Mouse (Mus musculus) kidney, postnatal 0 days (tissue): ENCODE data around the gene Dnaaf3. TPM values are rescaled to one million over a fixed set of nuclear protein-coding genes. Genes with fewer than 3 reads are reported as not detected.
A peak's percentile ranks its signal among the peaks of the same experiment; 100 is the strongest.
"Not testable (repeated sequence)": the region's sequence is repeated elsewhere in the genome, so short reads cannot be mapped to it uniquely, and the experiment has no call there.

Experiments used
- ATAC-seq: fragments of 200-750 bp; cut with Nextera tagmentation; replicated peaks from 2 replicates; pipeline ENCODE4 v1.8.0; 2017; ENCODE audit warnings: low read depth, moderate number of reproducible peaks, moderate TSS enrichment, moderate library complexity; ENCODE audit not compliant: low FRiP score
- DNase-seq: peaks from one replicate; pipeline ENCODE4 v3.0.0-alpha.2; 2016; ENCODE audit warnings: low spot score
- H3K27ac ChIP-seq: fragments of 300-500 bp; sonication (generic); 2 replicates; pipeline ENCODE4 v1.5.1; 2014; ENCODE audit warnings: mild to moderate bottlenecking
- H3K27me3 ChIP-seq: fragments of 300-500 bp; sonication (generic); 2 replicates; pipeline ENCODE4 v1.6.1; 2014; ENCODE audit warnings: low read length, mixed read lengths; ENCODE audit not compliant: insufficient read depth
- H3K36me3 ChIP-seq: fragments of 300-500 bp; sonication (generic); 2 replicates; pipeline ENCODE4 v1.6.1; 2014; ENCODE audit warnings: low read length, mixed read lengths; ENCODE audit not compliant: insufficient read depth
- H3K4me1 ChIP-seq: fragments of 300-500 bp; sonication (generic); replicated peaks from 2 replicates; pipeline ENCODE4 v1.6.1; 2014; ENCODE audit warnings: antibody characterized with exemption, low read length, mixed read lengths; ENCODE audit not compliant: insufficient read depth
- H3K4me2 ChIP-seq: fragments of 300-500 bp; sonication (generic); 2 replicates; pipeline ENCODE4 v1.6.1; 2014; ENCODE audit warnings: mild to moderate bottlenecking, low read length, moderate library complexity, mixed read lengths
- H3K4me3 ChIP-seq: fragments of 300-500 bp; sonication (generic); replicated peaks from 2 replicates; pipeline ENCODE4 v1.5.1; 2014; ENCODE audit warnings: low read depth, low read length
- H3K9ac ChIP-seq: fragments of 300-500 bp; sonication (generic); 2 replicates; pipeline ENCODE4 v1.6.1; 2014; ENCODE audit warnings: low read depth, low read length
- H3K9me3 ChIP-seq: fragments of 300-500 bp; sonication (generic); replicated peaks from 2 replicates; pipeline ENCODE4 v1.6.1; 2016; ENCODE audit warnings: low read length, inconsistent platforms, mixed read lengths
- CTCF ChIP-seq: IDR thresholded peaks from 2 replicates; pipeline ENCODE4 v1.5.1; 2016; ENCODE audit warnings: antibody characterized with exemption, low read depth, mild to moderate bottlenecking, moderate library complexity
- WGBS: fragments of 180-500 bp; shearing (Covaris S2); extraction: QIAGEN DNeasy Blood & Tissue Kit; methylation state at CpG from one replicate; pipeline ENCODE4 v1.1.7; 2014; 5-methylcytosine and 5-hydroxymethylcytosine counted together
- polyA plus RNA-seq: library from polyadenylated mRNA; unstranded; fragments of >200 nt; fragmentation: Nextera tagmentation; extraction: Ambion mirVana; gene quantifications from 2 replicates; pipeline ENCODE4 v1.2.1, GENCODE M21; 2015

Gene Dnaaf3
- polyA plus RNA-seq, 1 experiment from 2014 or later, result 2.0 TPM

GRCm38 (mm10) chr7:4537181-4537580 lies 4.9 kb upstream of the Dnaaf3 start:
- ATAC-seq, result no peak
- no peak overlapping the region for H3K27ac ChIP-seq
- 53% methylated on average over 4 of the region's 4 CpGs for WGBS
- no peak for DNase-seq
- H3K9ac ChIP-seq, result no peak overlapping the region
- H3K36me3 ChIP-seq, result no peaks in the 10 kb centered on the region
- no peak overlapping the region for H3K4me3 ChIP-seq
- H3K4me2 ChIP-seq, result no peak overlapping the region
- TF ChIP-seq CTCF, result no peak
- no peaks in the 10 kb centered on the region for H3K9me3 ChIP-seq
- 0 out of 2 replicates have a peak, but pooled peaks cover under 1% of the 10 kb centered on the region for H3K4me1 ChIP-seq
- H3K27me3 ChIP-seq, result no peaks in the 10 kb centered on the region

- H3K4me2 ChIP-seq, result no peak overlapping the region
- no peaks in the 10 kb centered on the region for H3K9me3 ChIP-seq
- H3K36me3 ChIP-seq, result no peaks in the 10 kb centered on the region
- ATAC-seq (no peak), DNase-seq (no peak)
- TF ChIP-seq CTCF, result no peak
- no peak overlapping the region for H3K4me3 ChIP-seq
- whole genome bisulfite sequencing, result 83% methylated on average over 4 of the region's 4 CpGs
- peaks cover 6% of the 10 kb centered on the region; the same call in 1 of the 2 replicates for H3K4me1 ChIP-seq
- no peak overlapping the region for H3K9ac ChIP-seq
- no peaks in the 10 kb centered on the region for H3K27me3 ChIP-seq
- H3K27ac ChIP-seq, result no peak overlapping the region
These were observed 4.1 kb upstream of the Dnaaf3 start for GRCm38 (mm10) chr7:4536369-4536768.

GRCm38 (mm10) chr7:4530166-4530565 lies 2.1 kb downstream of the Dnaaf3 start:
- H3K36me3 ChIP-seq, H3K4me1 ChIP-seq, H3K9me3 ChIP-seq, H3K9ac ChIP-seq, H3K4me3 ChIP-seq, DNase-seq, H3K4me2 ChIP-seq, H3K27ac ChIP-seq, H3K27me3 ChIP-seq, ATAC-seq: not testable (repeated sequence)
- WGBS, result 43% methylated on average over 7 of the region's 8 CpGs

- no peaks in the 10 kb centered on the region for H3K36me3 ChIP-seq
- H3K9me3 ChIP-seq, result no peaks in the 10 kb centered on the region
- H3K4me2 ChIP-seq, result peak overlapping the region; percentile 49
- H3K4me3 ChIP-seq, result 0 out of 2 replicates have a peak overlapping the region, but pooled peaks have one; percentile 8
- no peak for TF ChIP-seq CTCF
- no peak overlapping the region for H3K27ac ChIP-seq
- 57% methylated on average over 18 of the region's 18 CpGs for WGBS
- DNase-seq (no peak), ATAC-seq (no peak)
- no peak overlapping the region; the same call in 1 of the 2 replicates for H3K9ac ChIP-seq
- H3K4me1 ChIP-seq, result peaks cover 8% of the 10 kb centered on the region; the same call in 1 of the 2 replicates
- no peaks in the 10 kb centered on the region for H3K27me3 ChIP-seq
These were observed 5.0 kb downstream of the Dnaaf3 start for GRCm38 (mm10) chr7:4527302-4527689.

GRCm38 (mm10) chr7:4526341-4527301 lies 5.6 kb downstream of the Dnaaf3 start:
- Histone ChIP-seq H3K9ac (peak overlapping the region; percentile 46; the same call in 1 of the 2 replicates), H3K9me3 (no peaks in the 10 kb centered on the region), H3K4me2 (peak overlapping the region; percentile 49), H3K4me3 (peak overlapping the region; percentile 8; the same call in 1 of the 2 replicates), H3K4me1 (peaks cover 3% of the 10 kb centered on the region; the same call in 1 of the 2 replicates), H3K36me3 (no peaks in the 10 kb centered on the region), H3K27ac (no peak overlapping the region), H3K27me3 (no peaks in the 10 kb centered on the region)
- 30% methylated on average over 40 of the region's 40 CpGs for WGBS
- peak; percentile 80 for TF ChIP-seq CTCF
- ATAC-seq (peak; percentile 82), DNase-seq (peak; percentile 95)

GRCm38 (mm10) chr7:4524212-4524922 lies 7.9 kb downstream of the Dnaaf3 start, which contains the start of gene Tnni3:
Gene Tnni3 (minus strand): TSS chr7:4524229.
- ATAC-seq, H3K27ac ChIP-seq, H3K9ac ChIP-seq, H3K9me3 ChIP-seq, H3K36me3 ChIP-seq, H3K4me2 ChIP-seq, H3K27me3 ChIP-seq, H3K4me1 ChIP-seq, H3K4me3 ChIP-seq: not testable (repeated sequence)
- peak; percentile 79 for TF ChIP-seq CTCF
- WGBS, result 66% methylated on average over 15 of the region's 15 CpGs
- DNase-seq, result peak; percentile 82
